In genomic region chr10:126458523-126458922, GRCm38 (mm10) we compare ENCODE assay signal across 18 mouse cellular contexts.
DNase-seq lines count a peak whose midpoint lies in the region; ATAC-seq and TF ChIP-seq lines count a peak whose summit lies in the region.
"Had no signal": no experiment of that assay in that cellular context is flagged by ENCODE, and none has a peak within 500 bp of the region (broad histone marks: within the 10 kb centered on the region; RNA-seq: fewer than 3 reads in every experiment).

No protein-coding gene starts in this region.

- no peaks in the 10 kb centered on the region for H3K36me3 ChIP-seq in hindbrain, postnatal 0 days (ENCODE audit: insufficient read depth, low read length)
- no peaks in the 10 kb centered on the region for H3K36me3 ChIP-seq in hindbrain, embryonic 10.5 days
- H3K36me3 ChIP-seq: heart, embryonic 12.5 days; neural tube, embryonic 13.5 days had no signal

- 50% methylated on average over 5 of the region's 5 CpGs for WGBS in hindbrain, postnatal 0 days
- 89% methylated on average over 5 of the region's 5 CpGs for WGBS in hindbrain, embryonic 10.5 days
- WGBS in lung, adult 2 months, result 56% methylated on average over 5 of the region's 5 CpGs

- no peak overlapping the region for H3K27ac ChIP-seq in hindbrain, postnatal 0 days
- no peak overlapping the region for H3K27ac ChIP-seq in hindbrain, embryonic 10.5 days
- H3K27ac ChIP-seq: layer of hippocampus, adult 2 months; neural tube, embryonic 13.5 days had no signal

- H3K27me3 ChIP-seq in hindbrain, postnatal 0 days (ENCODE audit: insufficient read depth, low read length), result no peaks in the 10 kb centered on the region
- no peaks in the 10 kb centered on the region for H3K27me3 ChIP-seq in hindbrain, embryonic 10.5 days (ENCODE audit: insufficient read depth, poor library complexity, severe bottlenecking)
- H3K27me3 ChIP-seq: heart, embryonic 12.5 days; neural tube, embryonic 13.5 days had no signal

- DNase-seq in cerebellum, postnatal 14 days, result peak; percentile 17 to 21
- DNase-seq in hindbrain, postnatal 0 days (ENCODE audit: low spot score), result peak; percentile 18
- no peak for DNase-seq in hindbrain, embryonic 10.5 days (ENCODE audit: low spot score)
- peak; percentile 68 for DNase-seq in brain, adult 2 months (ENCODE audit: low read depth, low spot score)
- DNase-seq in layer of hippocampus, postnatal 10 days (ENCODE audit: low spot score in 2 of 2), result peak; percentile 8 to 25
- no peak for DNase-seq in kidney, postnatal 4 days
- no peak for DNase-seq in lung, adult 2 months
- DNase-seq: cerebellum, adult 11-12 months; heart, postnatal 4 days; kidney, adult 9 months; retina, postnatal 1 day; thymus, postnatal 4 days had no signal

- H3K4me3 ChIP-seq in hindbrain, postnatal 0 days (ENCODE audit: low read length), result no peak overlapping the region
- no peak overlapping the region for H3K4me3 ChIP-seq in hindbrain, embryonic 10.5 days
- H3K4me3 ChIP-seq in lung, adult 2 months (replicated peaks; ENCODE audit: extremely low read depth, low read depth, low read length), result no peak overlapping the region
- H3K4me3 ChIP-seq: heart, embryonic 12.5 days; layer of hippocampus, adult 2 months; neural tube, embryonic 13.5 days had no signal

- no peak for TF ChIP-seq CTCF in hindbrain, postnatal 0 days (IDR thresholded peaks at IDR 0.05; ENCODE audit: low read depth)
- TF ChIP-seq CTCF in lung, adult 2 months (IDR thresholded peaks at IDR 0.05; ENCODE audit: insufficient read depth, low read length), result no peak

- no peak overlapping the region for H3K4me2 ChIP-seq in hindbrain, postnatal 0 days (ENCODE audit: low read depth, low read length)
- H3K4me2 ChIP-seq: heart, embryonic 12.5 days; liver, embryonic 11.5 days; neural tube, embryonic 13.5 days had no signal

- no peak overlapping the region for H3K9ac ChIP-seq in hindbrain, postnatal 0 days (replicated peaks; ENCODE audit: low read length)
- H3K9ac ChIP-seq: heart, embryonic 12.5 days; neural tube, embryonic 13.5 days had no signal

- no peak for ATAC-seq in cerebellum, adult (ENCODE audit: insufficient number of reproducible peaks, low FRiP score, low TSS enrichment)
- no peak for ATAC-seq in hindbrain, postnatal 0 days
- ATAC-seq: lung, postnatal 0 days had no signal

- TF ChIP-seq POLR2A in lung, adult 2 months (IDR thresholded peaks at IDR 0.05; ENCODE audit: borderline replicate concordance, extremely low read depth, low read depth, low read length), result no peak

- no peaks in the 10 kb centered on the region for H3K4me1 ChIP-seq in hindbrain, postnatal 0 days (ENCODE audit: insufficient read depth, low read length)
- H3K4me1 ChIP-seq in hindbrain, embryonic 10.5 days (replicated peaks), result no peaks in the 10 kb centered on the region
- H3K4me1 ChIP-seq in lung, adult 2 months (ENCODE audit: control insufficient read depth, insufficient read depth, low read length), result no peaks in the 10 kb centered on the region
- H3K4me1 ChIP-seq: heart, embryonic 12.5 days; neural tube, embryonic 13.5 days had no signal

- H3K9me3 ChIP-seq in hindbrain, postnatal 0 days (ENCODE audit: low read length), result no peaks in the 10 kb centered on the region
- H3K9me3 ChIP-seq in hindbrain, embryonic 10.5 days, result no peaks in the 10 kb centered on the region
- H3K9me3 ChIP-seq: neural tube, embryonic 13.5 days had no signal

Comparison
In these comparisons a context has a peak if more than half of its experiments do, and no peak if none do; other contexts are left out.
1. DNase-seq: peak in cerebellum, postnatal 14 days (2 of 2), hindbrain, postnatal 0 days (single experiment), brain, adult 2 months (single experiment) and layer of hippocampus, postnatal 10 days (2 of 2); none in hindbrain, embryonic 10.5 days (single experiment), kidney, postnatal 4 days (0 of 2) and lung, adult 2 months (single experiment).